Mouse (Mus musculus) stomach, embryonic 15.5 days (tissue): ENCODE measurements at regions not wholly inside any gene's neighbourhood (a gene's known extent, or its start where the extent isn't known, plus 50 kb on each side); places are given as distances from the start of the nearest gene placed in this dataset.

Experiments
- ATAC-seq: fragments of 200-750 bp; cut with Nextera tagmentation; 2 replicates; pipeline ENCODE4 v1.8.0; 2017; ENCODE audit warnings: low read depth, moderate number of reproducible peaks, moderate TSS enrichment; ENCODE audit not compliant: insufficient read depth, low FRiP score
- H3K27ac ChIP-seq: fragments of 300-500 bp; sonication (generic); 2 replicates; pipeline ENCODE4 v1.5.1; 2015; ENCODE audit warnings: mild to moderate bottlenecking, inconsistent platforms
- H3K27me3 ChIP-seq: fragments of 300-500 bp; sonication (generic); replicated peaks from 2 replicates; pipeline ENCODE4 v1.6.1; 2015; ENCODE audit warnings: inconsistent platforms
- H3K36me3 ChIP-seq: fragments of 300-500 bp; sonication (generic); 2 replicates; pipeline ENCODE4 v1.6.1; 2015; ENCODE audit warnings: inconsistent platforms
- H3K4me1 ChIP-seq: fragments of 300-500 bp; sonication (generic); 2 replicates; pipeline ENCODE4 v1.6.1; 2015; ENCODE audit warnings: inconsistent platforms
- H3K4me2 ChIP-seq: fragments of 300-500 bp; sonication (generic); 2 replicates; pipeline ENCODE4 v1.6.1; 2015; ENCODE audit warnings: mild to moderate bottlenecking, inconsistent platforms
- H3K4me3 ChIP-seq: fragments of 300-500 bp; sonication (generic); replicated peaks from 2 replicates; pipeline ENCODE4 v1.5.1; 2015; ENCODE audit warnings: inconsistent platforms
- H3K9ac ChIP-seq: fragments of 300-500 bp; sonication (generic); 2 replicates; pipeline ENCODE4 v1.6.1; 2015; ENCODE audit warnings: inconsistent platforms
- H3K9me3 ChIP-seq: fragments of 300-500 bp; sonication (generic); 2 replicates; pipeline ENCODE4 v1.6.1; 2016; ENCODE audit warnings: inconsistent platforms
- WGBS: fragments of 180-500 bp; shearing (Covaris S2); methylation state at CpG from one replicate; pipeline ENCODE4 v1.1.7; 2015; 5-methylcytosine and 5-hydroxymethylcytosine counted together

- no peak overlapping the region for H3K27ac ChIP-seq
- no peaks in the 10 kb centered on the region for H3K27me3 ChIP-seq
- H3K4me1 ChIP-seq: no peaks in the 10 kb centered on the region
- no peaks in the 10 kb centered on the region for H3K36me3 ChIP-seq
- no peak overlapping the region for H3K4me3 ChIP-seq
- ATAC-seq: no peak
- no peaks in the 10 kb centered on the region for H3K9me3 ChIP-seq
- H3K4me2 ChIP-seq: no peak overlapping the region
- no peak overlapping the region for H3K9ac ChIP-seq
- WGBS: 50% methylated on average over 2 of the region's 2 CpGs
Measured at GRCm38 (mm10) chr8:87417466-87417865, 54.9 kb downstream of the Cbln1 start.

GRCm38 (mm10) chr8:87415051-87415630 is 57.3 kb downstream of the Cbln1 start:
- H3K9me3 ChIP-seq: no peaks in the 10 kb centered on the region
- ATAC-seq: no peak
- WGBS: 72% methylated on average over 3 of the region's 3 CpGs
- H3K27ac ChIP-seq: no peak overlapping the region
- no peak overlapping the region for H3K4me2 ChIP-seq
- no peaks in the 10 kb centered on the region for H3K36me3 ChIP-seq
- no peak overlapping the region for H3K9ac ChIP-seq
- no peak overlapping the region for H3K4me3 ChIP-seq
- no peaks in the 10 kb centered on the region for H3K4me1 ChIP-seq
- no peaks in the 10 kb centered on the region for H3K27me3 ChIP-seq

- H3K27ac ChIP-seq: no peak overlapping the region
- H3K9me3 ChIP-seq: no peaks in the 10 kb centered on the region
- WGBS: 62% methylated on average over 2 of the region's 2 CpGs
- no peak overlapping the region for H3K4me3 ChIP-seq
- no peaks in the 10 kb centered on the region for H3K36me3 ChIP-seq
- no peak for ATAC-seq
- H3K9ac ChIP-seq: no peak overlapping the region
- H3K4me1 ChIP-seq: no peaks in the 10 kb centered on the region
- H3K27me3 ChIP-seq: no peaks in the 10 kb centered on the region
- no peak overlapping the region for H3K4me2 ChIP-seq
Measured at GRCm38 (mm10) chr8:87389016-87389415, 83.4 kb downstream of the Cbln1 start.

- Histone ChIP-seq H3K36me3 (no peaks in the 10 kb centered on the region), H3K9ac (no peak overlapping the region), H3K4me1 (no peaks in the 10 kb centered on the region), H3K4me2 (no peak overlapping the region), H3K4me3 (no peak overlapping the region), H3K27me3 (no peaks in the 10 kb centered on the region), H3K27ac (no peak overlapping the region), H3K9me3 (no peaks in the 10 kb centered on the region)
- WGBS: 67% methylated on average over 12 of the region's 12 CpGs
- no peak for ATAC-seq
Measured at GRCm38 (mm10) chr8:87383527-87384206, 88.7 kb downstream of the Cbln1 start.

DNA sequence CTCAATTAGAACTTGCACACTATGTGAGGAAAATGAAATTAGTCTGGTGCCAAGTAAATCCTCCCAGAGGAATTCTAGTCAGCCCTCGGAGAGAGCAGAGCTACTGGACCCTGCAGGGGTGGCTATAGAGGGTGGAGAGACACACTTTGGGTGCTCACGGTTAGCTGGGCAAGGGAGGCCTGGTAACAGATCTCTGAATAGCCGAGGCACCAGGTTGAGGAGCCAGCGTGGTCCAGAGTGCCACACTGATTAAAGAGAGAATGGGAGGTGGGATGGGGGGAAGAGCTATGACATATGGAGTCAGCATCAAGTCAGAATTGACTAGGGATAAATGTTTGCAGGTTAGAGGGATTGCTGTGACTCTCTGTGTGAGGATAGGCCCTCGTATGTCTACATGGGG is 90.1 kb downstream of the Cbln1 start:
- Histone ChIP-seq H3K27ac (no peak overlapping the region), H3K4me3 (no peak overlapping the region), H3K4me1 (no peaks in the 10 kb centered on the region), H3K4me2 (no peak overlapping the region), H3K9ac (no peak overlapping the region), H3K36me3 (no peaks in the 10 kb centered on the region), H3K27me3 (no peaks in the 10 kb centered on the region), H3K9me3 (no peaks in the 10 kb centered on the region)
- WGBS: 77% methylated on average over 5 of the region's 5 CpGs
- ATAC-seq: no peak

DNA sequence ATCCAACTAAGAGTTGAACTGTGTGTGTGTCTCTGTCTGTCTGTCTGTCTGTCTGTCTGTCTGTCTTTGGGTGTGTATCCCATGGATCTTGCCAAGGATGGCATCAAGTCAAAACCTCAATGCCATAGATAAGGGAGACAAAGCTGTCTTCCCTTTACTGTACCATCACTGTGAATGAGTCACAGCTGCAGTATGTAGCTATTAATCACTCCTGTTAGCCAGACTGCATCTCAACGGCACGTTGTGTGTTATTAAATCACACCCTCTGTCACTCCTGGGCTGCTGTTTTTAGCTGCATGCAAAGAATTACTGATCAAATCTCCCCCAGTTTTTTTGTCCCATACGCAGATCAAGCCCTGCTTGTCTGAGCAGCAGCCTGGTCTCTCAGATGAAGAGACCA is 91.6 kb downstream of the Cbln1 start:
- no peak overlapping the region for H3K9ac ChIP-seq
- ATAC-seq: no peak
- no peaks in the 10 kb centered on the region for H3K4me1 ChIP-seq
- H3K27ac ChIP-seq: no peak overlapping the region
- H3K9me3 ChIP-seq: no peaks in the 10 kb centered on the region
- no peaks in the 10 kb centered on the region for H3K36me3 ChIP-seq
- 35% methylated on average over 3 of the region's 3 CpGs for WGBS
- no peaks in the 10 kb centered on the region for H3K27me3 ChIP-seq
- H3K4me3 ChIP-seq: no peak overlapping the region
- H3K4me2 ChIP-seq: no peak overlapping the region

GRCm38 (mm10) chr8:87379296-87379695 is 93.1 kb downstream of the Cbln1 start:
- ATAC-seq: no peak
- no peaks in the 10 kb centered on the region for H3K36me3 ChIP-seq
- no peak overlapping the region for H3K9ac ChIP-seq
- H3K27ac ChIP-seq: no peak overlapping the region
- H3K27me3 ChIP-seq: no peaks in the 10 kb centered on the region
- no peaks in the 10 kb centered on the region for H3K4me1 ChIP-seq
- no peak overlapping the region for H3K4me2 ChIP-seq
- no peaks in the 10 kb centered on the region for H3K9me3 ChIP-seq
- no peak overlapping the region for H3K4me3 ChIP-seq
- WGBS: 89% methylated on average over 8 of the region's 8 CpGs

- WGBS: 54% methylated on average over 6 of the region's 6 CpGs
- no peak for ATAC-seq
- Histone ChIP-seq H3K27ac (no peak overlapping the region), H3K4me3 (no peak overlapping the region), H3K4me2 (no peak overlapping the region), H3K36me3 (no peaks in the 10 kb centered on the region), H3K27me3 (no peaks in the 10 kb centered on the region), H3K9ac (no peak overlapping the region), H3K9me3 (no peaks in the 10 kb centered on the region), H3K4me1 (no peaks in the 10 kb centered on the region)
Measured at GRCm38 (mm10) chr8:87374044-87374443, 98.4 kb downstream of the Cbln1 start.

DNA sequence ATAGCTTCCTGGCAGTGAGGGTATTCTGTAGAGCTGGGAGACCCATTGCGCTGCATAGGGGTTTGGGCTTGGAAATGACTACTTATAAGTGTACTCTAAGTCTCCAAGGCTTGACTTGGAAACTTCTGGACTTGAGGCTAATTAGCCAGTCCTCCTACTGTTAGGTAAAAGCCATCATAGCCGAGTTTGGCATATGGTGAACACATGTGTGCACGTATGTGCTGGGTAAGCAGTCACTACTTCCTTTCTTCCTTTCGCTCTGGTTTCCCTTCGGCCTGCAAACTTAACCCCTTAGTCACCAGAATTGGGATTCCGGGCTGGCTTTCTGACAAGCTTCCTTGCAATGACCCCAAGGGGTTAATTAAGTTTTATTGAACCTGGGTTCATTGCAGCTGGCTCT is 98.9 kb downstream of the Cbln1 start:
- Histone ChIP-seq H3K9me3 (no peaks in the 10 kb centered on the region), H3K9ac (no peak overlapping the region), H3K36me3 (no peaks in the 10 kb centered on the region), H3K4me3 (no peak overlapping the region), H3K4me2 (no peak overlapping the region), H3K4me1 (no peaks in the 10 kb centered on the region), H3K27ac (no peak overlapping the region), H3K27me3 (no peaks in the 10 kb centered on the region)
- ATAC-seq: no peak
- WGBS: 24% methylated on average over 6 of the region's 6 CpGs

- Histone ChIP-seq H3K27ac (no peak overlapping the region), H3K4me2 (no peak overlapping the region), H3K9me3 (no peaks in the 10 kb centered on the region), H3K36me3 (no peaks in the 10 kb centered on the region), H3K9ac (no peak overlapping the region), H3K4me3 (no peak overlapping the region), H3K27me3 (no peaks in the 10 kb centered on the region), H3K4me1 (no peaks in the 10 kb centered on the region)
- no peak for ATAC-seq
Measured at GRCm38 (mm10) chr8:87372061-87372460, 100.3 kb downstream of the Cbln1 start.

DNA sequence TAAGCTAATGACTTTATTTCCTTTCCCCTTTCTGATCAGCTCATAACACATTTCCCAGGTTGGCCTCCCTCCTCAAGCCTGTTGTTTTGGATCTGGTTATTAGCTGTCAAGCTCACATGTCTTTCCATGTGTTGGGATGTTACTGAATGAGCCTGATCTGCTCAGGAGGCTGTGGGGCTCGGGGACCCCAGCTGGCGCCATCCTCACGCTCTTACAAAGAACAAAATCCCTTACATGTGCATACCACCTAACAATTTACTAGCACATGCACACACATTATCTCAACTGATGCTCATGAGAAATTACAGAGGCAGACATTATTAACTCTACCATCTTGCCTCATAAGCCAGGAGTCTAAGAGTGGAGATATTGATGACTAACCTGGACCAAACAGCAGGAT is 102.2 kb downstream of the Cbln1 start:
- Histone ChIP-seq H3K36me3 (no peaks in the 10 kb centered on the region), H3K4me2 (no peak overlapping the region), H3K4me1 (no peaks in the 10 kb centered on the region), H3K9me3 (no peaks in the 10 kb centered on the region), H3K27me3 (no peaks in the 10 kb centered on the region), H3K4me3 (no peak overlapping the region), H3K9ac (no peak overlapping the region), H3K27ac (no peak overlapping the region)
- no peak for ATAC-seq
- WGBS: 81% methylated on average over 3 of the region's 3 CpGs

DNA sequence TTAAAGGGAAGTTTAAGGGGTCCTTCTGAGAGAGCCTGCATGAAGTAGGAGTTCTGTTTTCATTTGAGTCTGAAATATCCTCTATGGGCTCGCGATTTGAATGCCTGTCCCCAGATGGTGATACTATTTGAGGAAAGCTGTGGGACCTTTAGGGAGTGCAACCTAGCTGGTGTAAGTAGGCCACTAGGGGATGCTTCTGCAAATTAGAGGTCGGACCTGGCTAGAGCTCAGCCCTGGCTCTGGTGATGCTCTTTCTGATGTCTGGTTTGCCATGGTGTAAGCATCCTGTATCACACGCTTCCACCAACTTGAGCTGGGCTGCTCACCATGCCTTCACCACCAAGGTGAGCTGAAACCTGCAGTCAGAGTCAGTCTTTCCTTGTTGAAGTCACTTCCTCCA is 121.9 kb downstream of the Cbln1 start:
- Histone ChIP-seq H3K4me2 (no peak overlapping the region), H3K9me3 (no peaks in the 10 kb centered on the region), H3K4me3 (no peak overlapping the region), H3K9ac (no peak overlapping the region), H3K4me1 (no peaks in the 10 kb centered on the region), H3K27ac (no peak overlapping the region), H3K27me3 (no peaks in the 10 kb centered on the region), H3K36me3 (no peaks in the 10 kb centered on the region)
- ATAC-seq: no peak
- 77% methylated on average over 4 of the region's 4 CpGs for WGBS

- Histone ChIP-seq H3K27ac (no peak overlapping the region), H3K4me1 (no peaks in the 10 kb centered on the region), H3K4me2 (no peak overlapping the region), H3K9ac (no peak overlapping the region), H3K9me3 (no peaks in the 10 kb centered on the region), H3K36me3 (no peaks in the 10 kb centered on the region), H3K27me3 (no peaks in the 10 kb centered on the region), H3K4me3 (no peak overlapping the region)
- no peak for ATAC-seq
- WGBS: 50% methylated on average over 4 of the region's 4 CpGs
Measured at GRCm38 (mm10) chr8:87349781-87350181, 122.6 kb downstream of the Cbln1 start.
